Mouse (Mus musculus) midbrain, embryonic 14.5 days (tissue): ENCODE data around the gene Bpi. TPM values are rescaled to one million over a fixed set of nuclear protein-coding genes. Genes with fewer than 3 reads are reported as not detected.
A peak's percentile ranks its signal among the peaks of the same experiment; 100 is the strongest.

Source experiments
- ATAC-seq: fragments of 200-750 bp; cut with Nextera tagmentation; 2 replicates; pipeline ENCODE4 v1.8.0; 2017; ENCODE audit warnings: moderate number of reproducible peaks, moderate library complexity; ENCODE audit not compliant: low FRiP score, low TSS enrichment
- DNase-seq: peaks from one replicate; pipeline ENCODE4 v3.0.0-alpha.2; 2015
- H3K27ac ChIP-seq: fragments of 300-500 bp; sonication (generic); replicated peaks from 2 replicates; pipeline ENCODE4 v1.5.1; 2014; ENCODE audit warnings: mild to moderate bottlenecking, low read depth, low read length, moderate library complexity
- H3K27me3 ChIP-seq: fragments of 300-500 bp; sonication (generic); 2 replicates; pipeline ENCODE4 v1.6.1; 2014; ENCODE audit warnings: low read length, control low read depth, mixed read lengths; ENCODE audit not compliant: control insufficient read depth, insufficient read depth
- H3K36me3 ChIP-seq: fragments of 300-500 bp; sonication (generic); 2 replicates; pipeline ENCODE4 v1.6.1; 2014; ENCODE audit warnings: low read length, control low read depth; ENCODE audit not compliant: control insufficient read depth, insufficient read depth
- H3K4me1 ChIP-seq: fragments of 300-500 bp; sonication (generic); 2 replicates; pipeline ENCODE4 v1.6.1; 2014; ENCODE audit warnings: mild to moderate bottlenecking, antibody characterized with exemption, low read length, control low read depth; ENCODE audit not compliant: control insufficient read depth, insufficient read depth
- H3K4me2 ChIP-seq: fragments of 300-500 bp; sonication (generic); 2 replicates; pipeline ENCODE4 v1.6.1; 2014; ENCODE audit warnings: mild to moderate bottlenecking, low read length, moderate library complexity
- H3K4me3 ChIP-seq: fragments of 300-500 bp; sonication (generic); replicated peaks from 2 replicates; pipeline ENCODE4 v1.5.1; 2014; ENCODE audit warnings: low read depth, low read length
- H3K9ac ChIP-seq: fragments of 300-500 bp; sonication (generic); replicated peaks from 2 replicates; pipeline ENCODE4 v1.6.1; 2014; ENCODE audit warnings: mild to moderate bottlenecking, low read length, moderate library complexity
- H3K9me3 ChIP-seq: fragments of 300-500 bp; sonication (generic); 2 replicates; pipeline ENCODE4 v1.6.1; 2016; ENCODE audit warnings: low read length, control low read depth, mixed read lengths; ENCODE audit not compliant: control insufficient read depth
- WGBS: fragments of 180-500 bp; shearing (Covaris S2); extraction: QIAGEN DNeasy Blood & Tissue Kit; methylation state at CpG from one replicate; pipeline ENCODE4 v1.1.7; 2014; 5-methylcytosine and 5-hydroxymethylcytosine counted together
- polyA plus RNA-seq: library from polyadenylated mRNA; unstranded; fragments of >200 nt; fragmentation: Nextera tagmentation; extraction: Ambion mirVana; gene quantifications from 2 replicates; pipeline ENCODE4 v1.2.1, GENCODE M21; 2014

Bpi gene
- polyA plus RNA-seq, 1 experiment from 2014 or later: not detected

DNA sequence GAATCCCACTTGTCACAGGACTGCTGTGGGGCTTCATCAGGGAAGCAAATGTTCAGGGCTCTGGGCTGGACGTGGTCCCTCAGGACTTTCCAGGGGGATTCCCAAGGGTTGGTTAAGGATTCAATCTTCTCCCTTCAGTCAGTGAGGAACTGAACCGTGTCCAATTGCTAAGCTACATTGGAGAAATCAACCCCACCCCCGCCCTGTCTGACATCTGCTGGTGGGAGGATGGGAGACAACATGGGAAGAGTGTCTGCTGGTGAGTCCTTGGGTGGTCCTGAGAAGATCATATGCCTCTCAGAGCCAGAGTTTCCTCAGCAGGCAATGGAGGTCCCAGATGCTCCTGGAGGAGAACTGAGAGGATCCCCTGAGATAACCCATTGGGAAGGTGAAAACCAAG is 25.5 kb upstream of the Bpi start:
- Histone ChIP-seq H3K27ac (no peak overlapping the region), H3K27me3 (no peaks in the 10 kb centered on the region), H3K4me1 (peaks cover 10% of the 10 kb centered on the region; the same call in 1 of the 2 replicates), H3K4me2 (no peak overlapping the region), H3K4me3 (no peak overlapping the region), H3K36me3 (no peaks in the 10 kb centered on the region), H3K9ac (no peak overlapping the region), H3K9me3 (no peaks in the 10 kb centered on the region)
- DNase-seq (no peak), ATAC-seq (no peak)
- WGBS: 43% methylated on average over 3 of the region's 3 CpGs

DNA sequence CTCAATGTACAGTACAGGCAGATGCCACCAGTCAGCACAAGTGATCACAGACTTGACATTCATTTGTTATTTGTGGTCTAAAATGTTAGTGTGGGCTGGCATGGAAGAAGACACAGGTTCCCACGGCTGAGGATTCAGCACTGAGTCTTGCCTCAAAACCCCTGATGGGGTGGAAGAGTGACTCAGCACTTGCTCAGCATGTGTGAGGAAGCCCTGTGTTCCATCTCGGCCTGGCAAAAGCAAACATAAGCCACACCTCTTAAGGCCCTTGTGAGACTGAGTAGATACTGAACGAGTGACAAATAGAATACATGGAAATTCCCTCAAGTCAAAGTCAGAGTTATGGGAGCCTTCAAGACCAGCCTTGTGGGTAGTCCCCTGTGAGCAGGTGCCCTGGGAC is 24.8 kb upstream of the Bpi start:
- no peaks in the 10 kb centered on the region for H3K36me3 ChIP-seq
- no peaks in the 10 kb centered on the region for H3K9me3 ChIP-seq
- no peak overlapping the region for H3K4me3 ChIP-seq
- no peak overlapping the region for H3K27ac ChIP-seq
- no peak overlapping the region for H3K9ac ChIP-seq
- no peaks in the 10 kb centered on the region for H3K27me3 ChIP-seq
- no peak overlapping the region for H3K4me2 ChIP-seq
- ATAC-seq: no peak
- 78% methylated on average over 3 of the region's 3 CpGs for WGBS
- peaks cover 10% of the 10 kb centered on the region; the same call in 1 of the 2 replicates for H3K4me1 ChIP-seq
- DNase-seq: no peak

DNA sequence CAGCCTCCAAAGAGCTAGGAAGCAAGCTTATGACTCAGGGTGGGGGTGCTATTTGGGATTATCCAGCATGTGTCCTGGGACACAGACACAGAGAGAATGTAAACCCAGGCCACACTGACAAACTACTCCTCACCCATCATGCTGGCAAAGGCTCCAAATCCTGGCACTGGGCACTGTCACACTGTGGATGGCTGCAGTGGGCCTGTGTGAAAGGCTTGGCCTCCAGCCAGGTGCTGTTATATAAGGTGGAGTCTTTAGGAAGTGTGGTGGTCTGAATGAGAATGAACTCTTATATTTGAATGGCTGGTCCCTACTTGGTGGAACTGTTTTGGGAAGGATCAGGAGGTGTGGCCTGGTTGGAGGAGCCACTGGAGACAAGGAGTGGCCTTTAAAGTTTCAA is 21.2 kb upstream of the Bpi start:
- Histone ChIP-seq H3K4me3 (no peak overlapping the region), H3K9ac (no peak overlapping the region), H3K27me3 (no peaks in the 10 kb centered on the region), H3K36me3 (no peaks in the 10 kb centered on the region), H3K27ac (no peak overlapping the region), H3K4me1 (no peaks in the 10 kb centered on the region), H3K9me3 (no peaks in the 10 kb centered on the region), H3K4me2 (no peak overlapping the region)
- ATAC-seq (no peak), DNase-seq (no peak)

DNA sequence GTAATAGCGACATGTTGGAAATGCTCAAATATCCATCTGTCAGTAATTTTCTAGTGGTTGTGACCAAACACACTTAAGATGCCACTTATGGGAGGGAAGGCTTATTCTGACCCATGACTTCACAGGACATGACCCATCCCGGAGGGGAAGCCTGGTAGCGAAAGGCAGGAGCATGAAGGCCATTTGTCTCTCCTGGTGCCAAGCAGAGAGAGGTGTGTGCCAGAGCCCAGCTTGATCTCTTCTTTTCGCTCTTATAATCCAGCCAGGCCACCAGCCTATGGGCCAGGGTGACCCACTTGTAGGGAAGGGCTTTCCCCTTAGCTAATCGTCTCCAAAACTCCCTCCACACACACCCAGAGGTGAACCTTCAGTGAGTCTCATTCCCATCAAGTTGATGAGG is 19.8 kb upstream of the Bpi start:
- Histone ChIP-seq H3K27me3 (no peaks in the 10 kb centered on the region), H3K36me3 (no peaks in the 10 kb centered on the region), H3K9me3 (no peaks in the 10 kb centered on the region), H3K9ac (no peak overlapping the region), H3K4me2 (no peak overlapping the region), H3K27ac (no peak overlapping the region), H3K4me1 (no peaks in the 10 kb centered on the region), H3K4me3 (no peak overlapping the region)
- DNase-seq (no peak), ATAC-seq (no peak)
- 93% methylated on average over 5 of the region's 5 CpGs for WGBS

DNA sequence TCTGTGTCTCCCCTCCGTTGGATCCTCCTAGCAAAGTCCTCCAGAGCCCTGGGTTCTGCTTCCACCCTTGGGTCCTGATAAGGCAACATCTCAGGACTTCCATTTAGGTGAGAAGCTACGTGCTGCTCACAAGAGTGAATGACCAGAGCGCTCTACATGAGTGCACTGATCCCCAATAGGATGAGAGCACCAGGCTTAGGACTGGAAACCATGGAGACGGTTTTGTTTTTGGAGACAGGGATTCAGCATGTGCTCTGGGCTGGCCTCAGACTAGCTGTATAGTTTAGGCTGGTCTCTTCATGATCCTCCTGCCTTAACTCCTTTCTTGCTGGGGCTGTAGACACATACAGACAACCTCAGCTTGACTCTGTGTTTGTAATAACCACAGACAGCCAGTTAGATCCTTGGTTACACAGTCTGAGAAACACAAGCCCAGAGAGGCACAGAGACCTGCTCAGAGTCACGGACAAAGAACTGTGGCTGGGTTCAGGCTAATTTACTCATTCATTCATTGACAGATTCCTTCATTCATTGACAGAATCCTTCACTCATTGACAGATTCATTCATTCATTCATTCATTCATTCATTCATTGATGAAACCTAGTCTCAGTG is 16.7 kb upstream of the Bpi start:
- Histone ChIP-seq H3K4me3 (no peak overlapping the region), H3K4me1 (no peaks in the 10 kb centered on the region), H3K36me3 (no peaks in the 10 kb centered on the region), H3K9me3 (no peaks in the 10 kb centered on the region), H3K27ac (no peak overlapping the region), H3K27me3 (no peaks in the 10 kb centered on the region), H3K9ac (no peak overlapping the region), H3K4me2 (no peak overlapping the region)
- ATAC-seq (no peak), DNase-seq (peak; percentile 19)
- 37% methylated on average over 5 of the region's 5 CpGs for WGBS

DNA sequence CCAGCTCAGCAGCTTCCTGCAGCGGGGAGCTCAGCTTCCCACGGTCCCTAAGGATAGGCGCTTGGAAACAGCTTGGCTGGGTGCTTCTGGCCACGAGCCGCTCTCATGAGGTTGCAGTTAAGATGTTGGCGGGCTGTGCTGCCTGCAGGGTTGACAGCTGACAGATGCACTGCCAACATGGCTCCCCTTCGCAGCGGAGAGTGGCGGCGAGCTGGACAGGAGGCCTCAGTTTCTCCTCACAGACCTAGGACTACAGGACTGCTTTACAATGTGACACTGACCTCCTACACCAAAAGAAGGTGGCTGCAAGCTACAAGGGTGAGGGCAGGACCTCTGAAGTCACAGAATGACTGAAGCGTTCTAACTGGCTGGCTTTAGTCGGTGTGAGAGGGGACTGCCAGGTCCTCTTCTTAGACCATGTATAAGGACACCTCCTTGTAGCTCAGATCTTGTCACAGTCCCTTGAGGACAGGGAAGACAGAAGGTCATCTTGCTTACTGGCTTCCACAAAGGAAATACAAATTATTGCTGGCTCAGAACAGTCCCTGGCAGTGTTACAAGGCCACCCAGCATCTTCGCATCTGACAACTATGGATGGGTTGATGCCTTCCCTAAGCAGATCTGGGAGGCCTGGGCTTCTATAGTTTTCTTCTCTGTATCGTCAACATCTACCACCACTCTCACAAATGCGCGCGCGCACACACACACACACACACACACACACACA is 15.6 kb upstream of the Bpi start:
- DNase-seq: no peak
- Histone ChIP-seq H3K4me3 (no peak overlapping the region), H3K36me3 (no peaks in the 10 kb centered on the region), H3K4me2 (no peak overlapping the region), H3K9me3 (no peaks in the 10 kb centered on the region), H3K27me3 (no peaks in the 10 kb centered on the region), H3K4me1 (no peaks in the 10 kb centered on the region), H3K27ac (no peak overlapping the region), H3K9ac (no peak overlapping the region)
- ATAC-seq: no peak
- 91% methylated on average over 18 of the region's 18 CpGs for WGBS

DNA sequence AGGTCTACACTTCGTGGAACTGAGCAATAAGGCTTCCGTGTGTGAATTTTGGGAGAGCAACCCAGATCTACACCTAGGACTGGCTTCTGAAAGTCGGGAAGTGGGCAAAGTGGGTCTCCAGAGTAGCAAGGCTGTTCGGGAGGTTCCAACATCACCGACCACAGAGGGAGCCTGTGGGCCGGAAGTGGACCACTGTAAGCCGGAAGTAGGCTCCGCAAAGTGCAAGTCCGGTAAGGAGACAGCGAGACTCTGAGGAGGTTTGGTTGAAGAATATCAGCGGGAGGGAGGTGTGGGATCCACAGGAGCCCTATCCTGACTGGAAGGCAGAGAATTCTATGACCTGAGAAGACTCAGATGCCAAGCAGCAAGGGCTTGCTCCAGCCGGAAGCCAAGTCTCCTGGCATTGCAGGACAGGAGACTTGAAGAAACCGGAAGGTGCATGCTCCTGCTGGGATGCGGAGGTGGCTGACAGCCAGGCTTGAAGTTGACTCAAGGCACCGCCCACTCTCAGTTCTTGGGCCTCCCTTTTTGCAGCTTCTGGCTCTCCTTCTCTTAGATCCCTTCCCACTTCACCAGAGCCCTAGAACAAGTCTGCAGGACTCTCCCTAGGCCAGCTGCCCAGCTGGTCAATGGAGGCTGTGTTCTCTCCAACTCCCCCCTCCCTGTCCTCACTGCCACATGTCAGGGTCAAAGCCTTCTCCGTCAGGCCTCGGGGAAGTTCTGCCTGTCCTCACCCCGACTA is 14.6 kb upstream of the Bpi start:
- Histone ChIP-seq H3K36me3 (no peaks in the 10 kb centered on the region), H3K4me3 (no peak overlapping the region), H3K27ac (no peak overlapping the region), H3K4me1 (no peaks in the 10 kb centered on the region), H3K4me2 (no peak overlapping the region), H3K9ac (no peak overlapping the region), H3K9me3 (no peaks in the 10 kb centered on the region), H3K27me3 (no peaks in the 10 kb centered on the region)
- 83% methylated on average over 18 of the region's 18 CpGs for WGBS
- ATAC-seq (no peak), DNase-seq (no peak)

DNA sequence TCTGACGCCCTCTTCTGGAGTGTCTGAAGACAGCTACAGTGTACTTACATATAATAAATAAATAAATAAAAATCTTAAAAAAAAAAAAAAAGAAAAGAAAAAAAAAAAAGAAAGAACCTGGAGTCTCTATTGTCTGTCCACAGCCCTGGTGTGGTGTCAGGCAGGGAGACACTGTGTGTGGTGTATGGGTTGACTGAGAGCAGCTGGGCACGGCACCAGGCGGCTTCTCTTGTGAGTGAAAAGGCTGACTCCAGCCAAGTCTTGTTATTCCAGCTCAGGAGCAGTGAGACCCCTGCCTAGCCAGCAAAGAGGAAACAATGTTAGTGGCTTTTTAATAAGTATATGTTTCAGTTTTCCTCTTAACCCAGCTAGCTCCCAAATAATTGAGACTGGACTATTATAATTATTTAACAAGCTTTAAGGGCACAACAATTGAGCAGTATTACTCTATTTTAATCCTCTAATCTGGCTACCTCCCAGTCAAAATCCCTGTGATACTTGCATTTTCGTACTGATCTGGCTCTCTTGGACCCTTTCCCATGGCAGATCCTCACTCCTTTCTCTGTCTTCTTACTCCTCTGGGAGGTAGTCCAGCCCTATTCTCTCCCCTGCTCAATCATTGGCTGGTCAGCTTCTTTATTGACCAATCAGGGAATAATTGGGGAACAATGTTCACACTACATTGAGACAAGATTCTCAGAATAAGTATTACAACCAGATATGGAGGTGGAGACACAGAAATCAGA is 12.6 kb upstream of the Bpi start:
- no peak for ATAC-seq
- Histone ChIP-seq H3K4me2 (no peak overlapping the region), H3K4me1 (no peaks in the 10 kb centered on the region), H3K27me3 (no peaks in the 10 kb centered on the region), H3K27ac (no peak overlapping the region), H3K36me3 (no peaks in the 10 kb centered on the region), H3K9ac (no peak overlapping the region), H3K4me3 (no peak overlapping the region), H3K9me3 (no peaks in the 10 kb centered on the region)
- no peak for DNase-seq
- WGBS: 65% methylated on average over 4 of the region's 4 CpGs
